Mouse (Mus musculus) thymus, postnatal 14 days (tissue): Measurements from ENCODE around the gene Arl15.

Experiments used
- DNase-seq: peaks from one replicate; pipeline ENCODE4 v3.0.0; 2021

The Arl15 gene

GRCm38 (mm10) chr13:114162753-114163152 is 368.4 kb downstream of the Arl15 start:
- no peak for DNase-seq

DNA sequence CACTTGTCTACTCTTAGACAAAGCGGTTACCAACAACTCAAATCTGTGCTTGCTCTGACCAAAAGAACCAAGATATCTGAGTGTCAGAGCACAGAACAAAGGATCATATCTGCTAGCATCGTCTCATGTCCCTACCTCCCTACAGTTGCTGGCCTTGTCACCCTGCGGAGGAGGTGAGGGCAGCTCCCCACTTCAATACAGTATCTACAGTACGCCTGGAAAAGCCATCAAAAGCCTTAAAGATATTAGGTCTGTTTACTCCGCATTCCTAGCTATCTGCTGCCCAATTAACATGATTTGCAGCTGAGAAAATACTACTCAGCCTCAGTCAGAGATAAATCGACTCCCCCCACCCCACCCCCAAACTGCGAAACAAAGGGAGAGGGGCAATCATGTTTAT is 371.3 kb downstream of the Arl15 start:
- no peak for DNase-seq

DNA sequence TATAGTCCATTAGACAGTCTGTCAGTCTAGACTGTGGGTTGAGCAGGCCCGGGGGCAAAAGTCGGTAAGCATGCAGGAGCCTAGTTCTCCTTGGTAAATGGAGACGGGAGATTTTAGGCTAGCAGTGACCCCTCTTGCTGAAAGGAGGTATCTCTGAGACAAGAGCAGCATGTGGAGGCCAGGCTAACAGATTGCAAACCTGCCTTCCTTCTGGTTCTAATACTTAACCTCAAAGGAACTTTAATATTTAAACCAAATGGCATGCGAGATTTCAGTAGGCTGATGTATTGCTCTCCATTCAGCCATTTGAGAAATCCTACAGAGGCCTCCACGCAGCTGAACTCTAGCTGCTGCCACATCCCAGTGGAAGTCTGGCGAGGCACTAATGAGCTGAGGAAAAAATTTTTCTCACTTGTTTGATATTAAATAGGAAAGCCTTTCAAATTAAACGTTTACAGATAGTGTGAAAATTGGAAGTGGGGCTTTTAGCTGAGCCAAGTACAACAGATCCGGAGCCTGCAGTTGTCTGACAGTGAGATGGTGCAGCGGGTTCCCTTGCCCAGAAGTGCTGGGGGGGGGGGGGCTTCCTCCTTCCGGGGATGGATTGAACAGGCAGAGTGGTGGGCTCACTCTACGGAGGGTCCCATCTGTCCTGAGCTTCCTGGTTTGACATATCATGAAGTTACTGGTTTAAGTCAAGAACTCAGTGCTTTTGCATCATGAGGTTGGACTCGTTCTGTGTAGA is 372.3 kb downstream of the Arl15 start:
- DNase-seq, result no peak

GRCm38 (mm10) chr13:114170061-114170460 is 375.8 kb downstream of the Arl15 start:
- no peak for DNase-seq

DNA sequence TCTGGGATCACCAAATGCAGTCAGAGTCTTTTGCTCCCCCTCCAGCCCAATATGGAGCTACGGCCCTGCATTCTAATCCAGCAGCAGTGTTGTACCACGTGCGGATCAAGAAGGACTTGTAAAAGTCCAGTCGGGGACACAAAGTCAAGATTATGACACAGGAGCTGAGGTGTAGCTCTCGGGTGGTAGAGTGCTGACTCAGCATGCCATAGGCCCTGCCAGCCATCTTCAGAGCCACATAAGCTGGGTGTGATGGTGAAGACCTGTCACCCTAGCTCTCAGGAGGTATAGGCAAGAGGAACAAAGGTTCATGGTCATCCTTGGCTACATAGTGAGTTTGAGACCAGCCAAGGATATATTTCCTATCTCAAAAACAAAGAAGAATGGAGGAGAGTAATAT is 377.2 kb downstream of the Arl15 start:
- DNase-seq, result no peak

DNA sequence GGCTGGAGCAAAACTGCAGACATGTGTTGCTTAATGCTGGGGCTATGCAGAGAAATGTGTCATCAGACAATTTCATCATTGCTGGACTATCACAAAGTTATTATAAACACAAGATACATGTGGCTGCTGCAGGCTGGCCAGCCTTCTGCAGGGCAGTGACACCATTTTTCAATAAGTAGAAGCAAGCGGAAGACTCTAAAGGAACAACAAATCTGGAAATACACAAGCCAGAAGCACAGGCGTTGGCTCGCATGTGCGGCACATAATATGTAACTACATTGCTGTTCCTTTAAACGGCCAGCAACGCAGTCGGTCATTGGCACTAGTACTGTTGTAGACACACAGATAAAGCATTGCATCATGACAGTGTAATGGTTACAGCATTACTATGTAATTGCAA is 393.8 kb downstream of the Arl15 start:
- no peak for DNase-seq

DNA sequence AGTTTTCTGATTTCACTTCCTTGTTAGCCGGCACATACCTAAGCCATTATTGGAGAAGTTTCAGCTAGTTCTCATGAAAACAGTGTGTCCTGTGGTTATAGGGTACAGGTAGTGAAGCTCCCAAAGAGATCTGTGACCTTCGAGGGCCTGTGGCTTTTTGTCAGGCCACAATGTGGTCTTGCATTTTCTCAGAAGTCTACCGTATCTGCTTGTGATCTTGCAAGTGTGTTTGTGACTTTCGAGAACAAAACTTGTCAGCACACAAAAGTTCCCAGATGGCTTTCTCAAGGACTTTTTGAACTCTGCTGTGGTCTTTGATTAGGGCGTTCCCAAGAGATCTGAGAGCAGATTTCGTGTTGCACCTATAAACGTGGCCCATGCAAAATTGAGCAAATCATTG is 394.5 kb downstream of the Arl15 start:
- DNase-seq, result peak; percentile 42

- DNase-seq, result peak; percentile 72
Observed at GRCm38 (mm10) chr13:114189441-114189840, 395.1 kb downstream of the Arl15 start.

GRCm38 (mm10) chr13:114190898-114191297 is 396.6 kb downstream of the Arl15 start:
- DNase-seq, result no peak

DNA sequence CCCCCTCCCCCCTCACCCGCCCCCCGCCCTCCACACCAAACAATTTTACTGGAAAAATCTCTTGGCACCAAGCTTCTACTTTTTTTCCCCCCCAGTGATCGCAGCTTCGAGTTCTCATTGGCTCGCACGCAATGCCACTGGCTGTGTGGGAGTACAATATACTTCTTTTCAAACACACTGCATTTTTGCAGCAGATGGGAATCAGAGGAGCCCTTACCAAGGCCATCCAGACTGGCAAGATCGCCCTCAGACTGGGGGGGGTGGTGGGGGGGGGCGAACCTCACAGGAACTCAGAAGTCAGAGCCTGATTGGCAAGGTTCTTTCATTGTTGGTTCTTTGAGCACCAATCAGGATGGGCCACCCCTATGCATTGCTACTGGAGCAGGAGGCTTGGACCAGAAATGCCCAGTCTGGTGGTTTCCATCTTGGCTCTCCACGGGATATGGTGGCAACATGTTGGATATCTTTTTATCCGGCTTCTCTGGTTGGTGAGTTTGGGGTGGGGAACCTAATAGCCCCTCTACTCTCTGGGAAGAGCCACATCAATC is 404.0 kb downstream of the Arl15 start:
- DNase-seq, result no peak

- DNase-seq, result peak; percentile 35
Observed at GRCm38 (mm10) chr13:114199746-114200145, 405.4 kb downstream of the Arl15 start.

GRCm38 (mm10) chr13:114200545-114200944 is 406.2 kb downstream of the Arl15 start:
- DNase-seq, result no peak

DNA sequence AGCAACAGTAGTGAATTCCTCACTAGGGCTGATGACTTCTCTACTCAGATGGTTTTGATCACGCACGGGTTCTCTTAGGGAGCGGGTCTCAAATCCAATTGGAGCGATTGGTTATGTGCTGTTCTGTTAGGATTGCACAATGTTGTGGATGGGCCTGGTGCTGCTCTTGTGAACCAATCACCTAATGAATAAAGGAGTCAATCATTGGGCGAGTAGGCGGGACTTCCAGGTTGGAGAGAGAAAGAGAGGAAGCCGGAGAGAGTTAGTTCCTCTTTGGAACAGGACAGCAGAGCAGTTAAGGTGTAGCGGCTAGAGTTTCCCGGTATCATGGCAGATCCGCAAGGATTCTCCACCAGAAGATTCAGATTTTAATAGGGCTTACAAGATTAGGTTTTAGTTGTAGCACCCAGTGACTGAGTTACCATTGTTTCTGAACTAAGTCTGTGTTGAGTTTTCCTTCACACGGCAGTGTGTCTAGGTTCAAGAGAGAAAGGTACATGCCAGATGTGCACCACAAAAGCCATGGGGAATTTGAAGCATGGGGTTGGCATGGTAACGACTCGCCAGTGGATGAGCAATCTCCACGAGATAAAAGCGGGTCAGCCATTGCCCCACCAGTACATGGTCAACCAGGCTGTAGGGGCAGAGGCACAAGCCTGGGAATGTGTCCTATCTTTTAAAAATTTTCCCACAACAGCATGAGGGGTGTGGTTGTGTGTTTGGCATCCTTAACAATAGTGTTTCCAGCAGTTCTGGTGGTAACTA is 408.7 kb downstream of the Arl15 start:
- DNase-seq, result no peak
